Mouse (Mus musculus) MEL (cell line): ENCODE data around the gene Arid1a. TPM values are rescaled to one million over a fixed set of nuclear protein-coding genes. Genes with fewer than 3 reads are reported as not detected.

Experiments used
- DNase-seq: peaks from one replicate; pipeline ENCODE4 v3.0.0; 2011; ENCODE audit warnings: low read depth, low spot score
- H3K27ac ChIP-seq: 2 replicates; pipeline ENCODE4 v1.5.1; 2012; ENCODE audit warnings: low read depth, mild to moderate bottlenecking, control low read depth, low read length, moderate library complexity; ENCODE audit not compliant: control insufficient read depth
- H3K27me3 ChIP-seq, 2 experiments: fragments of 150-350 bp in 1 of 2; sonication (generic) in 1 of 2; 2 replicates each; pipeline ENCODE4 v1.6.1; 2012; ENCODE audit warnings: low read length in 2 of 2, mild to moderate bottlenecking in 2 of 2, improper control_type of control experiment in 1 of 2, moderate library complexity in 1 of 2; ENCODE audit not compliant: insufficient read depth in 2 of 2, control insufficient read depth in 1 of 2
- H3K36me3 ChIP-seq, 2 experiments: 2 replicates each; pipeline ENCODE4 v1.6.1; 2012 to 2014; ENCODE audit warnings: low read length in 2 of 2, improper control_type of control experiment in 1 of 2, inconsistent platforms in 1 of 2, mild to moderate bottlenecking in 1 of 2; ENCODE audit not compliant: insufficient read depth in 2 of 2, control insufficient read depth in 1 of 2
- H3K4me1 ChIP-seq, 2 experiments: fragments of 150-350 bp in 1 of 2; sonication (generic) in 1 of 2; 2 replicates each; pipeline ENCODE4 v1.6.1; 2012; ENCODE audit warnings: low read length in 2 of 2, improper control_type of control experiment in 1 of 2, mild to moderate bottlenecking in 1 of 2; ENCODE audit not compliant: insufficient read depth in 2 of 2, control insufficient read depth in 1 of 2
- H3K4me3 ChIP-seq, 2 experiments: fragments of 150-350 bp in 1 of 2; sonication (generic) in 1 of 2; 2 replicates each; pipeline ENCODE4 v1.5.1; 2012; ENCODE audit warnings: low read depth in 2 of 2, low read length in 2 of 2, mild to moderate bottlenecking in 2 of 2, moderate library complexity in 2 of 2, control low read depth in 1 of 2, improper control_type of control experiment in 1 of 2; ENCODE audit not compliant: control insufficient read depth in 1 of 2, insufficient read depth in 1 of 2
- H3K79me2 ChIP-seq: 2 replicates; pipeline ENCODE4 v1.6.1; 2012; ENCODE audit warnings: mild to moderate bottlenecking, low read length, moderate library complexity; ENCODE audit not compliant: control insufficient read depth, poor library complexity, insufficient read depth
- H3K9ac ChIP-seq: 2 replicates; pipeline ENCODE4 v1.6.1; 2012; ENCODE audit warnings: low read depth, mild to moderate bottlenecking, control low read depth, low read length, moderate library complexity; ENCODE audit not compliant: control insufficient read depth, poor library complexity, severe bottlenecking
- H3K9me3 ChIP-seq: fragments of 150-350 bp; sonication (generic); replicated peaks from 2 replicates; pipeline ENCODE4 v1.6.1; 2012; ENCODE audit warnings: mild to moderate bottlenecking, low read length, improper control_type of control experiment, moderate library complexity; ENCODE audit not compliant: insufficient read depth
- CHD1 ChIP-seq: IDR thresholded peaks from 2 replicates; pipeline ENCODE4 v1.6.1; 2012; ENCODE audit warnings: low read depth, mild to moderate bottlenecking, inconsistent platforms, low read length, improper control_type of control experiment
- EP300 ChIP-seq, 2 experiments: IDR thresholded peaks; 2 replicates each; pipeline ENCODE4 v1.6.1; 2011; ENCODE audit warnings: improper control_type of control experiment in 2 of 2, low read length in 2 of 2, low read depth in 1 of 2, mild to moderate bottlenecking in 1 of 2
- ETS1 ChIP-seq: IDR thresholded peaks from 2 replicates; pipeline ENCODE4 v1.6.1; 2012; ENCODE audit warnings: low read depth, mild to moderate bottlenecking, inconsistent platforms, low read length, improper control_type of control experiment, moderate library complexity
- GATA1 ChIP-seq: IDR thresholded peaks from 2 replicates; pipeline ENCODE4 v1.6.1; 2011; ENCODE audit warnings: low read depth, low read length, improper control_type of control experiment
- JUND ChIP-seq: IDR thresholded peaks from 2 replicates; pipeline ENCODE4 v1.6.1; 2011; ENCODE audit warnings: low read depth, mild to moderate bottlenecking, improper control_type of control experiment, low read length
- MXI1 ChIP-seq: IDR thresholded peaks from 2 replicates; pipeline ENCODE4 v1.6.1; 2011; ENCODE audit warnings: mild to moderate bottlenecking, low read depth, low read length, improper control_type of control experiment
- MYB ChIP-seq: IDR thresholded peaks from 2 replicates; pipeline ENCODE4 v1.6.1; 2011; ENCODE audit warnings: mild to moderate bottlenecking, low read depth, low read length, improper control_type of control experiment
- MYC ChIP-seq: IDR thresholded peaks from 2 replicates; pipeline ENCODE4 v1.6.1; 2011; ENCODE audit warnings: low read depth, mild to moderate bottlenecking, low read length, improper control_type of control experiment, moderate library complexity
- RAD21 ChIP-seq: IDR thresholded peaks from 2 replicates; pipeline ENCODE4 v1.6.1; 2011; ENCODE audit warnings: mild to moderate bottlenecking, low read depth, low read length, improper control_type of control experiment
- SIN3A ChIP-seq: IDR thresholded peaks from 2 replicates; pipeline ENCODE4 v1.6.1; 2012; ENCODE audit warnings: low read length, improper control_type of control experiment, inconsistent platforms
- TAL1 ChIP-seq: IDR thresholded peaks from 2 replicates; pipeline ENCODE4 v1.6.1; 2012; ENCODE audit warnings: mild to moderate bottlenecking, inconsistent platforms, low read length, moderate library complexity, mixed read lengths
- USF1 ChIP-seq: IDR thresholded peaks from 2 replicates; pipeline ENCODE4 v1.6.1; 2014; ENCODE audit warnings: low read depth, mild to moderate bottlenecking, inconsistent platforms, low read length, improper control_type of control experiment, moderate library complexity
- ZC3H11A ChIP-seq: IDR thresholded peaks from 2 replicates; pipeline ENCODE4 v1.6.1; 2012; ENCODE audit warnings: low read depth, mild to moderate bottlenecking, inconsistent platforms, low read length, improper control_type of control experiment
- ZNF384 ChIP-seq: IDR thresholded peaks from 2 replicates; pipeline ENCODE4 v1.6.1; 2012; ENCODE audit warnings: low read depth, mild to moderate bottlenecking, inconsistent platforms, low read length, improper control_type of control experiment
- polyA plus RNA-seq, 2 experiments: library from polyadenylated mRNA; stranded (reverse) in 1 of 2; unstranded in 1 of 2; fragments of >175 nt in 1 of 2; fragments of >200 nt in 1 of 2; gene quantifications; 2 replicates each; pipeline versions ENCODE4 v1.2.1 to v1.2.4; 2012; ENCODE audit warnings: low replicate concordance in 2 of 2, low read depth in 1 of 2; ENCODE audit not compliant: insufficient read length in 2 of 2, insufficient read depth in 1 of 2, missing spikeins in 1 of 2
- total RNA-seq: library from RNA; depleted of rRNA; stranded (reverse); fragments of 300-350 nt; gene quantifications from 2 replicates; pipeline ENCODE4 v1.2.3, GENCODE M21; 2012

The Arid1a gene
- total and polyA plus RNA-seq, 3 experiments: 18.1 to 83.3 (median 70.6) TPM

DNA sequence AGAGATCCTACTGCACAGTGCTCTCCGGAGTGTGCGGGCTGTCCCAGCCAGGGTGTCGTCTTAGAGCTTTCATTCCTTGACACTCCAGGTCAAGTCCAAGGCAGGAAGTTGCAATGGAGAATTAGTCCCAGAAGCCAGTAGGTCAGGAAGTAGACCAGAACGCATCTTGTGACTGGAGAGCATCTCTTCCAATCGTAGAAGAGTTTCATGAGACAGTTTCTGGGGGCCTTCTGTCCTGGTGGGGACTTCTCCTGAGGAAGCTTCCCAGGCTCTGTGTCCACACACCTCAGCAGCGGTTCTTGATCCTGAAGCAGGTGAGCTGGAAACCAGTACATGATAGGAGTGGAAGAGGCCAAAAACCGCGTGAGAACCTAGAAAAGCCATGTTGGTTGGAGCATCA, 94.1 kb downstream of the Arid1a start:
- Histone ChIP-seq H3K4me1 (peaks cover 4 to 27% of the 10 kb centered on the region in 2 experiments), H3K27ac (no peak overlapping the region), H3K27me3 (no peaks in the 10 kb centered on the region), H3K9ac (no peak overlapping the region), H3K4me3 (no peak overlapping the region), H3K79me2 (no peaks in the 10 kb centered on the region; the same call in 1 of the 2 replicates), H3K9me3 (no peaks in the 10 kb centered on the region), H3K36me3 (peaks cover 0 to 11% of the 10 kb centered on the region in 2 experiments; a peak in 2 of 4 replicates)
- TF ChIP-seq RAD21: no peak
- no peak for TF ChIP-seq EP300 (IDR thresholded peaks at IDR 0.05; ENCODE audit: low read depth in 1 of 2, low read length in 2 of 2)
- TF ChIP-seq USF1: no peak
- TF ChIP-seq JUND: no peak
- TF ChIP-seq MYB: no peak
- no peak for TF ChIP-seq CHD1
- no peak for TF ChIP-seq ZC3H11A
- no peak for TF ChIP-seq SIN3A
- TF ChIP-seq GATA1: no peak
- TF ChIP-seq MXI1: no peak
- TF ChIP-seq TAL1: no peak
- no peak for TF ChIP-seq MYC
- no peak for DNase-seq

- H3K4me1 ChIP-seq: peaks cover 2 to 18% of the 10 kb centered on the region in 2 experiments; a peak in 3 of 4 replicates
- H3K27ac ChIP-seq: peak overlapping the region; percentile 83
- no peak for DNase-seq
- peak overlapping the region; percentile 36 to 44 for H3K4me3 ChIP-seq
- peak overlapping the region; percentile 60 for H3K9ac ChIP-seq
- H3K9me3 ChIP-seq: no peaks in the 10 kb centered on the region
- no peaks in the 10 kb centered on the region for H3K27me3 ChIP-seq
- no peaks in the 10 kb centered on the region; the same call in 1 of the 2 replicates for H3K79me2 ChIP-seq
- peaks cover 0 to 2% of the 10 kb centered on the region in 2 experiments; a peak in 2 of 4 replicates for H3K36me3 ChIP-seq
- TF ChIP-seq ETS1 (no peak), ZNF384 (peak; percentile 75)
Observed at GRCm38 (mm10) chr4:133660193-133661155, 96.1 kb downstream of the Arid1a start.
